Mouse (Mus musculus) spleen, adult 2 months (tissue): ENCODE results near the gene Mblac2.

Source experiments
- CTCF ChIP-seq: fragments of 200-500 bp; IDR thresholded peaks from 2 replicates; pipeline ENCODE4 v1.5.1; 2011; ENCODE audit warnings: mild to moderate bottlenecking, inconsistent platforms; ENCODE audit not compliant: insufficient read depth, insufficient read length, insufficient replicate concordance; ENCODE audit errors: extremely low read depth
- POLR2A ChIP-seq: fragments of 200-500 bp; IDR thresholded peaks from 2 replicates; pipeline ENCODE4 v1.6.1; 2011; ENCODE audit warnings: low read depth, low read length, inconsistent platforms

DNA sequence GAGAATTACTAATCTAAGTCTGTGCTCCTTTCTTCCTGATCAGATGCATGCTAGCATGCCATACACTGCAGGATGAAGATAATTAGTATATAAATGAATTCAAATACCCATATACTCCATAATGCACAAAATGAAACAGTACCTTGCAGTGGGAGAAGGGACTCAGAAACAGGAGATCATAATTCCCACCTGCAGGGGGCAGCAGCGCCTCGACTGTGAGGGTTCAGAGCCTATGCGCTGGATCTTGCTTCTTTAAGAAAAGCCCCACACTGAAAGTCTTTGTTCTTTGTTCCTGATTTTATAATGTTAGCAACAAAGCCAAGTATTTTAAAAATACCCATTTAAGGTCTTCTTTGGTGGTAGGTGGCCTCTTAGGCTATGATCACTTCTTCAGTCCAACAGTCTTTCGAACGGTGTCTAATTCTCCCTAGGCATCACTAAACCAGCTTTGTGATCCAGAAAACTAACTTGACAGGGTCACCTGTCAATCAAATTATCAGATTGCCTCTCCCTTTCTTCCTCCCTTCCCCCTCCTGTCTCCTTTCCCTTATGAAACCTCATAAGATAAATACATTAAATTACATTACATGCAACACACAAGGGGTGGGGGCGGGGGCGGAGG lies 56.0 kb downstream of the Mblac2 start:
- TF ChIP-seq CTCF (peak; percentile 82; the same call in 1 of the 2 replicates), POLR2A (no peak)
